In genomic region chr12:110983714-110984113, GRCm38 (mm10) we compare ENCODE assay signal across 27 mouse cellular contexts. TPM values are rescaled to one million over a fixed set of nuclear protein-coding genes. Genes with fewer than 3 reads are reported as not detected.
DNase-seq lines count a peak whose midpoint lies in the region.
"Had no signal": no experiment of that assay in that cellular context is flagged by ENCODE, and none has a peak within 500 bp of the region (broad histone marks: within the 10 kb centered on the region; RNA-seq: fewer than 3 reads in every experiment).

No protein-coding gene starts in this region.

- H3K27me3 ChIP-seq in heart, embryonic 10.5 days (ENCODE audit: insufficient read depth, poor library complexity, severe bottlenecking): no peaks in the 10 kb centered on the region; the same call in 1 of the 2 replicates
- peaks cover 17% of the 10 kb centered on the region for H3K27me3 ChIP-seq in embryonic facial prominence, embryonic 10.5 days (replicated peaks; ENCODE audit: low read depth, poor library complexity, severe bottlenecking)
- H3K27me3 ChIP-seq: embryonic facial prominence, embryonic 15.5 days; forebrain, embryonic 12.5 days; limb, embryonic 13.5 days; midbrain, embryonic 12.5 days had no signal

- peak; percentile 48 for DNase-seq in adrenal gland, postnatal 10 days
- DNase-seq in adrenal gland, adult 8-10 months: no peak
- DNase-seq in heart, embryonic 10.5 days (ENCODE audit: low spot score): no peak
- DNase-seq in heart, postnatal 36 days: no peak
- DNase-seq in 416B (ENCODE audit: low read depth) (peak; percentile 46), adipocyte (ENCODE audit: low spot score) (no peak)
- no peak for DNase-seq in embryonic facial prominence, embryonic 10.5 days (ENCODE audit: low spot score)
- no peak for DNase-seq in retina, postnatal 1 day
- DNase-seq: cerebellum, adult 18-20 months; cerebellum, postnatal 10 days; gastrocnemius, postnatal 14 days; heart, adult 18-20 months; kidney, adult 18-20 months; liver, postnatal 0 days; lung, postnatal 36 days; right cerebral cortex, postnatal 25 days; spleen, adult 18-20 months; thymus, postnatal 14 days had no signal

- H3K27ac ChIP-seq in heart, embryonic 10.5 days: peak overlapping the region; percentile 42
- H3K27ac ChIP-seq in embryonic facial prominence, embryonic 10.5 days (replicated peaks): 0 out of 2 replicates have a peak overlapping the region, but pooled peaks have one; percentile 20
- H3K27ac ChIP-seq: embryonic facial prominence, embryonic 15.5 days; forebrain, embryonic 12.5 days; hindbrain, embryonic 14.5 days; layer of hippocampus, adult 2 months; left cerebral cortex, adult 2 months; limb, embryonic 13.5 days; liver, embryonic 12.5 days; midbrain, embryonic 12.5 days had no signal

- intact Hi-C loops in heart, postnatal 36 days (cut with DNase I): no loop called here

- WGBS in heart, embryonic 10.5 days: 71% methylated on average over 8 of the region's 8 CpGs
- 91% methylated on average over 8 of the region's 8 CpGs for WGBS in embryonic facial prominence, embryonic 10.5 days

- no peaks in the 10 kb centered on the region for H3K36me3 ChIP-seq in heart, embryonic 10.5 days
- no peaks in the 10 kb centered on the region for H3K36me3 ChIP-seq in embryonic facial prominence, embryonic 10.5 days (replicated peaks)
- H3K36me3 ChIP-seq: embryonic facial prominence, embryonic 15.5 days; forebrain, embryonic 12.5 days; kidney, embryonic 15.5 days; limb, embryonic 13.5 days; liver, embryonic 12.5 days; midbrain, embryonic 12.5 days had no signal

- no peak overlapping the region for H3K4me3 ChIP-seq in heart, embryonic 10.5 days
- H3K4me3 ChIP-seq in embryonic facial prominence, embryonic 10.5 days: no peak overlapping the region
- H3K4me3 ChIP-seq: embryonic facial prominence, embryonic 15.5 days; forebrain, embryonic 12.5 days; kidney, embryonic 15.5 days; layer of hippocampus, adult 2 months; left cerebral cortex, adult 2 months; limb, embryonic 13.5 days; liver, embryonic 12.5 days; midbrain, embryonic 12.5 days had no signal

- H3K4me1 ChIP-seq in heart, embryonic 10.5 days: peaks cover 21% of the 10 kb centered on the region
- peaks cover 6% of the 10 kb centered on the region for H3K4me1 ChIP-seq in embryonic facial prominence, embryonic 10.5 days
- H3K4me1 ChIP-seq: embryonic facial prominence, embryonic 15.5 days had no signal

- H3K9me3 ChIP-seq in heart, embryonic 10.5 days: no peaks in the 10 kb centered on the region
- H3K9me3 ChIP-seq in embryonic facial prominence, embryonic 10.5 days: no peaks in the 10 kb centered on the region
- H3K9me3 ChIP-seq: embryonic facial prominence, embryonic 15.5 days; forebrain, embryonic 12.5 days; kidney, embryonic 15.5 days; limb, embryonic 13.5 days; liver, embryonic 12.5 days; midbrain, embryonic 12.5 days had no signal

RNA-seq across cellular contexts. Expression of gene Ankrd9, which starts 4.9 kb away (rescaled TPM):
- total RNA-seq in adrenal gland, postnatal 10 days (2021): 10 to 100 TPM; 35.7 to 49.7 TPM
- total RNA-seq in adrenal gland, adult 8-10 months (2022): 10 to 100 TPM; 11.1 to 46.5 (median 17.7) TPM
- polyA plus RNA-seq in heart, embryonic 10.5 days (2016; fragmentation: Nextera tagmentation; extraction: Ambion mirVana): 14.8 and 19.1 TPM in 2 replicates
- 10 to 100 TPM; 67.9 to 85.3 TPM for total RNA-seq in heart, postnatal 36 days (2021)
- polyA plus RNA-seq in embryonic facial prominence, embryonic 10.5 days (2016; fragmentation: Nextera tagmentation; extraction: Ambion mirVana): 14.2 and 14.6 TPM in 2 replicates

RNA-seq across cellular contexts. Expression of gene Rcor1, which starts 55.4 kb away (rescaled TPM):
- 10 to 100 TPM; 38.5 to 39.2 TPM for total RNA-seq in adrenal gland, postnatal 10 days (2021)
- total RNA-seq in adrenal gland, adult 8-10 months (2022): 10 to 100 TPM; 46.1 to 60.4 (median 50.8) TPM
- polyA plus RNA-seq in heart, embryonic 10.5 days (2016; fragmentation: Nextera tagmentation; extraction: Ambion mirVana): 6.5 and 9.2 TPM in 2 replicates
- total RNA-seq in heart, postnatal 36 days (2021): 10 to 100 TPM; 15.0 to 16.0 TPM
- 7.4 and 8.0 TPM in 2 replicates for polyA plus RNA-seq in embryonic facial prominence, embryonic 10.5 days (2016; fragmentation: Nextera tagmentation; extraction: Ambion mirVana)

Comparison
In these comparisons a context has a peak if more than half of its experiments do, and no peak if none do; other contexts are left out.
1. DNase-seq: peak in adrenal gland, postnatal 10 days (single experiment) and 416B (single experiment); none in adrenal gland, adult 8-10 months (single experiment), heart, embryonic 10.5 days (single experiment), heart, postnatal 36 days (0 of 2), embryonic facial prominence, embryonic 10.5 days (single experiment), adipocyte (single experiment) and retina, postnatal 1 day (single experiment).